Mouse (Mus musculus) layer of hippocampus, adult 11-12 months (tissue): ENCODE measurements at regions not wholly inside any gene's neighbourhood (a gene's known extent, or its start where the extent isn't known, plus 50 kb on each side); places are given as distances from the start of the nearest gene placed in this dataset.

ENCODE experiments used
- DNase-seq: peaks from one replicate; pipeline ENCODE4 v3.0.0; 2022; ENCODE audit warnings: low spot score

- no peak for DNase-seq
Observed at GRCm38 (mm10) chr4:39926021-39926591, 216.8 kb upstream of the Aco1 start.

- no peak for DNase-seq
Observed at GRCm38 (mm10) chr4:39926594-39926993, 216.3 kb upstream of the Aco1 start.

GRCm38 (mm10) chr4:39928491-39928890 is 214.4 kb upstream of the Aco1 start:
- DNase-seq = no peak

GRCm38 (mm10) chr4:39934025-39934708 is 208.7 kb upstream of the Aco1 start:
- no peak for DNase-seq

GRCm38 (mm10) chr4:39958687-39959086 is 184.2 kb upstream of the Aco1 start:
- no peak for DNase-seq

- DNase-seq = no peak
Observed at GRCm38 (mm10) chr4:39967938-39968337, 174.9 kb upstream of the Aco1 start.

GRCm38 (mm10) chr4:39991358-39991757 is 151.5 kb upstream of the Aco1 start:
- DNase-seq = no peak

GRCm38 (mm10) chr4:39991851-39992250 is 151.0 kb upstream of the Aco1 start:
- DNase-seq = no peak

- DNase-seq = no peak
Observed at GRCm38 (mm10) chr4:39998771-39999422, 144.0 kb upstream of the Aco1 start.

- DNase-seq = peak; percentile 82
Observed at GRCm38 (mm10) chr4:40014666-40015065, 128.2 kb upstream of the Aco1 start.

GRCm38 (mm10) chr4:40016856-40017255 is 126.0 kb upstream of the Aco1 start:
- DNase-seq = no peak

GRCm38 (mm10) chr4:40018208-40018607 is 124.7 kb upstream of the Aco1 start:
- DNase-seq = no peak

GRCm38 (mm10) chr4:40031361-40031760 is 111.5 kb upstream of the Aco1 start:
- no peak for DNase-seq

- no peak for DNase-seq
Observed at GRCm38 (mm10) chr4:40047846-40048245, 95.0 kb upstream of the Aco1 start.

GRCm38 (mm10) chr4:40049086-40049485 is 93.8 kb upstream of the Aco1 start:
- no peak for DNase-seq

GRCm38 (mm10) chr4:40051848-40052247 is 91.0 kb upstream of the Aco1 start:
- no peak for DNase-seq

- DNase-seq = no peak
Observed at GRCm38 (mm10) chr4:40053391-40053790, 89.5 kb upstream of the Aco1 start.

- no peak for DNase-seq
Observed at GRCm38 (mm10) chr4:40063751-40064456, 79.0 kb upstream of the Aco1 start.

GRCm38 (mm10) chr4:40064457-40064836 is 78.4 kb upstream of the Aco1 start:
- no peak for DNase-seq

GRCm38 (mm10) chr4:40070959-40071634 is 71.8 kb upstream of the Aco1 start:
- DNase-seq = no peak

GRCm38 (mm10) chr4:40081035-40081434 is 61.8 kb upstream of the Aco1 start:
- DNase-seq = no peak

- DNase-seq = peak; percentile 10
Observed at GRCm38 (mm10) chr4:40090295-40090694, 52.6 kb upstream of the Aco1 start.
